Comparison of ENCODE assay signal across 8 mouse cellular contexts in genomic region chr15:4026831-4027584, GRCm38 (mm10). TPM values are rescaled to one million over a fixed set of nuclear protein-coding genes. Genes with fewer than 3 reads are reported as not detected.
DNase-seq lines count a peak whose midpoint lies in the region; ATAC-seq and TF ChIP-seq lines count a peak whose summit lies in the region.

No protein-coding gene starts in this region.

- under 1% methylated on average over 64 of the region's 65 CpGs for WGBS in forebrain, embryonic 13.5 days
- under 1% methylated on average over 61 of the region's 65 CpGs for WGBS in liver, embryonic 16.5 days (ENCODE audit: insufficient replicate concordance)
- WGBS in neural tube, embryonic 12.5 days: under 1% methylated on average over 65 of the region's 65 CpGs
- 1% methylated on average over 61 of the region's 65 CpGs for WGBS in stomach, postnatal 0 days

- no peak for TF ChIP-seq CTCF in E14TG2a.4 (conservative IDR thresholded peaks at IDR 0.05; ENCODE audit: low read length)
- peak; percentile 29; the same call in 1 of the 2 replicates for TF ChIP-seq CTCF in stomach, postnatal 0 days (IDR thresholded peaks at IDR 0.05; ENCODE audit: low read depth)

- H3K9me3 ChIP-seq in E14TG2a.4 (ENCODE audit: low read length): no peaks in the 10 kb centered on the region
- no peaks in the 10 kb centered on the region for H3K9me3 ChIP-seq in forebrain, embryonic 13.5 days (replicated peaks)
- no peaks in the 10 kb centered on the region for H3K9me3 ChIP-seq in liver, embryonic 16.5 days (replicated peaks; ENCODE audit: control insufficient read depth, low read length)
- H3K9me3 ChIP-seq in neural tube, embryonic 12.5 days: no peaks in the 10 kb centered on the region
- H3K9me3 ChIP-seq in stomach, postnatal 0 days (ENCODE audit: control insufficient read depth, low read length): no peaks in the 10 kb centered on the region

- intact Hi-C loops in heart, postnatal 10 days (cut with DNase I): loop anchor here (1.0 to 5.0 kb wide), 3 partner anchors 32 to 65 kb away; partner anchors contain the start of genes AW549877 and Fbxo4

- no peak for TF ChIP-seq EP300 in stomach, postnatal 0 days (optimal IDR thresholded peaks at IDR 0.05)

- peak overlapping the region; percentile 94 for H3K4me3 ChIP-seq in E14TG2a.4 (replicated peaks; ENCODE audit: low read length)
- H3K4me3 ChIP-seq in forebrain, embryonic 13.5 days: peak overlapping the region; percentile 85
- H3K4me3 ChIP-seq in liver, embryonic 16.5 days (ENCODE audit: low read depth, low read length): peak overlapping the region; percentile 72
- peak overlapping the region; percentile 79 for H3K4me3 ChIP-seq in neural tube, embryonic 12.5 days
- peak overlapping the region; percentile 87 for H3K4me3 ChIP-seq in stomach, postnatal 0 days (ENCODE audit: low read depth, low read length)

- H3K9ac ChIP-seq in forebrain, embryonic 13.5 days: peak overlapping the region; percentile 87
- peak overlapping the region; percentile 66 for H3K9ac ChIP-seq in liver, embryonic 16.5 days (ENCODE audit: low read depth, low read length)
- peak overlapping the region; percentile 77 for H3K9ac ChIP-seq in neural tube, embryonic 12.5 days
- H3K9ac ChIP-seq in stomach, postnatal 0 days (ENCODE audit: low read length): peak overlapping the region; percentile 81

- peak; percentile 74 for ATAC-seq in cerebellum, adult (ENCODE audit: insufficient number of reproducible peaks, low FRiP score, low TSS enrichment)
- peak; percentile 80 for ATAC-seq in forebrain, embryonic 13.5 days
- peak; percentile 75 for ATAC-seq in liver, embryonic 16.5 days (ENCODE audit: low read depth)
- peak; percentile 80 for ATAC-seq in neural tube, embryonic 12.5 days (ENCODE audit: low FRiP score, low read depth)
- ATAC-seq in stomach, postnatal 0 days (ENCODE audit: low FRiP score, low TSS enrichment): peak; percentile 86

- peaks cover 17% of the 10 kb centered on the region for H3K27me3 ChIP-seq in E14TG2a.4 (ENCODE audit: insufficient read depth, low read length)
- no peaks in the 10 kb centered on the region for H3K27me3 ChIP-seq in forebrain, embryonic 13.5 days
- peaks cover 4% of the 10 kb centered on the region; the same call in 1 of the 2 replicates for H3K27me3 ChIP-seq in liver, embryonic 16.5 days (ENCODE audit: control insufficient read depth, insufficient read depth, low read depth, low read length)
- H3K27me3 ChIP-seq in neural tube, embryonic 12.5 days (replicated peaks): no peaks in the 10 kb centered on the region
- H3K27me3 ChIP-seq in stomach, postnatal 0 days (ENCODE audit: control insufficient read depth, insufficient read depth, low read length): no peaks in the 10 kb centered on the region

- H3K4me2 ChIP-seq in forebrain, embryonic 13.5 days: peak overlapping the region; percentile 67
- peak overlapping the region; percentile 83 for H3K4me2 ChIP-seq in liver, embryonic 16.5 days (ENCODE audit: low read depth, low read length)
- peak overlapping the region; percentile 66 for H3K4me2 ChIP-seq in neural tube, embryonic 12.5 days (replicated peaks)
- H3K4me2 ChIP-seq in stomach, postnatal 0 days (replicated peaks; ENCODE audit: low read depth): peak overlapping the region; percentile 87

- DNase-seq in heart, postnatal 10 days: peak; percentile 90 to 94
- peak; percentile 86 to 91 for DNase-seq in kidney, postnatal 4 days
- peak; percentile 81 for DNase-seq in stomach, postnatal 0 days (ENCODE audit: low spot score)

- H3K4me1 ChIP-seq in E14TG2a.4 (replicated peaks; ENCODE audit: low read depth, low read length): peaks cover 29% of the 10 kb centered on the region
- peaks cover 12% of the 10 kb centered on the region for H3K4me1 ChIP-seq in forebrain, embryonic 13.5 days
- H3K4me1 ChIP-seq in liver, embryonic 16.5 days (ENCODE audit: control insufficient read depth, low read depth, low read length): no peaks in the 10 kb centered on the region; the same call in none of the 2 replicates
- peaks cover 5% of the 10 kb centered on the region; the same call in 1 of the 2 replicates for H3K4me1 ChIP-seq in neural tube, embryonic 12.5 days
- 0 out of 2 replicates have a peak, but pooled peaks cover 4% of the 10 kb centered on the region for H3K4me1 ChIP-seq in stomach, postnatal 0 days (replicated peaks; ENCODE audit: control insufficient read depth, insufficient read depth)

- H3K36me3 ChIP-seq in E14TG2a.4 (ENCODE audit: insufficient read depth, low read length): no peaks in the 10 kb centered on the region
- no peaks in the 10 kb centered on the region for H3K36me3 ChIP-seq in forebrain, embryonic 13.5 days (ENCODE audit: poor library complexity, severe bottlenecking)
- no peaks in the 10 kb centered on the region for H3K36me3 ChIP-seq in liver, embryonic 16.5 days (ENCODE audit: control insufficient read depth, insufficient read depth)
- no peaks in the 10 kb centered on the region for H3K36me3 ChIP-seq in neural tube, embryonic 12.5 days
- no peaks in the 10 kb centered on the region for H3K36me3 ChIP-seq in stomach, postnatal 0 days (ENCODE audit: control insufficient read depth, insufficient read depth, low read length)

- peak overlapping the region; percentile 94 for H3K27ac ChIP-seq in forebrain, embryonic 13.5 days
- peak overlapping the region; percentile 57 for H3K27ac ChIP-seq in liver, embryonic 16.5 days (ENCODE audit: low read length)
- peak overlapping the region; percentile 84 for H3K27ac ChIP-seq in neural tube, embryonic 12.5 days
- H3K27ac ChIP-seq in stomach, postnatal 0 days (replicated peaks): peak overlapping the region; percentile 97

RNA-seq across cellular contexts. Expression of gene Oxct1, which starts 0.8 kb away (rescaled TPM):
- 231 and 249 TPM in 2 replicates for polyA plus RNA-seq in forebrain, embryonic 13.5 days (2015; fragmentation: Nextera tagmentation; extraction: Ambion mirVana)
- total RNA-seq in heart, postnatal 10 days (2021): 100 to 1,000 TPM; 229 to 262 TPM
- polyA plus RNA-seq in liver, embryonic 16.5 days (2015; fragmentation: Nextera tagmentation; extraction: Ambion mirVana): 21.8 and 23.5 TPM in 2 replicates
- 184 and 190 TPM in 2 replicates for polyA plus RNA-seq in neural tube, embryonic 12.5 days (2016; fragmentation: Nextera tagmentation; extraction: Ambion mirVana)
- 128 and 131 TPM in 2 replicates for polyA plus RNA-seq in stomach, postnatal 0 days (2015; fragmentation: Nextera tagmentation; extraction: Ambion mirVana)

RNA-seq across cellular contexts. Expression of gene AW549877, which starts 31.5 kb away (rescaled TPM):
- polyA plus RNA-seq in forebrain, embryonic 13.5 days (2015; fragmentation: Nextera tagmentation; extraction: Ambion mirVana): 36.6 and 40.4 TPM in 2 replicates
- 10 to 100 TPM; 24.7 to 25.4 TPM for total RNA-seq in heart, postnatal 10 days (2021)
- polyA plus RNA-seq in liver, embryonic 16.5 days (2015; fragmentation: Nextera tagmentation; extraction: Ambion mirVana): 6.9 and 7.6 TPM in 2 replicates
- 49.6 and 53.9 TPM in 2 replicates for polyA plus RNA-seq in neural tube, embryonic 12.5 days (2016; fragmentation: Nextera tagmentation; extraction: Ambion mirVana)
- 10.9 and 11.5 TPM in 2 replicates for polyA plus RNA-seq in stomach, postnatal 0 days (2015; fragmentation: Nextera tagmentation; extraction: Ambion mirVana)

RNA-seq across cellular contexts. Expression of gene Fbxo4, which starts 47.6 kb away (rescaled TPM):
- 6.5 and 6.9 TPM in 2 replicates for polyA plus RNA-seq in forebrain, embryonic 13.5 days (2015; fragmentation: Nextera tagmentation; extraction: Ambion mirVana)
- 10 to 100 TPM; 10.4 to 13.3 TPM for total RNA-seq in heart, postnatal 10 days (2021)
- 2.3 and 2.9 TPM in 2 replicates for polyA plus RNA-seq in liver, embryonic 16.5 days (2015; fragmentation: Nextera tagmentation; extraction: Ambion mirVana)
- polyA plus RNA-seq in neural tube, embryonic 12.5 days (2016; fragmentation: Nextera tagmentation; extraction: Ambion mirVana): 6.0 and 7.8 TPM in 2 replicates
- polyA plus RNA-seq in stomach, postnatal 0 days (2015; fragmentation: Nextera tagmentation; extraction: Ambion mirVana): 17.3 and 19.0 TPM in 2 replicates

Comparison
In these comparisons a context has a peak if more than half of its experiments do, and no peak if none do; other contexts are left out.
1. Peak in every context shown above with its lines: DNase-seq, ATAC-seq, H3K4me3 ChIP-seq and H3K27ac ChIP-seq.